Mouse (Mus musculus) intestine, postnatal 0 days (tissue): ENCODE results near the gene Nrp1. TPM values are rescaled to one million over a fixed set of nuclear protein-coding genes. Genes with fewer than 3 reads are reported as not detected.

Source experiments
- ATAC-seq: fragments of 200-750 bp; cut with Nextera tagmentation; 2 replicates; pipeline ENCODE4 v1.8.0; 2017; ENCODE audit warnings: mild to moderate bottlenecking, moderate TSS enrichment, moderate library complexity
- H3K27ac ChIP-seq: fragments of 300-500 bp; sonication (generic); 2 replicates; pipeline ENCODE4 v1.5.1; 2014; ENCODE audit warnings: mild to moderate bottlenecking, low read depth, low read length, moderate library complexity
- H3K27me3 ChIP-seq: fragments of 300-500 bp; sonication (generic); replicated peaks from 2 replicates; pipeline ENCODE4 v1.6.1; 2014; ENCODE audit warnings: low read length, mixed read lengths; ENCODE audit not compliant: control insufficient read depth, insufficient read depth
- H3K36me3 ChIP-seq: fragments of 300-500 bp; sonication (generic); 2 replicates; pipeline ENCODE4 v1.6.1; 2014; ENCODE audit warnings: mild to moderate bottlenecking, moderate library complexity; ENCODE audit not compliant: control insufficient read depth, insufficient read depth
- H3K4me1 ChIP-seq: fragments of 300-500 bp; sonication (generic); replicated peaks from 2 replicates; pipeline ENCODE4 v1.6.1; 2014; ENCODE audit warnings: antibody characterized with exemption, low read length, mixed read lengths; ENCODE audit not compliant: control insufficient read depth, insufficient read depth
- H3K4me2 ChIP-seq: fragments of 300-500 bp; sonication (generic); replicated peaks from 2 replicates; pipeline ENCODE4 v1.6.1; 2014; ENCODE audit warnings: low read depth, mild to moderate bottlenecking, moderate library complexity
- H3K4me3 ChIP-seq: fragments of 300-500 bp; sonication (generic); 2 replicates; pipeline ENCODE4 v1.5.1; 2014; ENCODE audit warnings: low read depth, low read length
- H3K9ac ChIP-seq: fragments of 300-500 bp; sonication (generic); 2 replicates; pipeline ENCODE4 v1.6.1; 2014; ENCODE audit warnings: mild to moderate bottlenecking, low read depth, low read length
- H3K9me3 ChIP-seq: fragments of 300-500 bp; sonication (generic); 2 replicates; pipeline ENCODE4 v1.6.1; 2016; ENCODE audit warnings: mixed run types; ENCODE audit not compliant: control insufficient read depth
- CTCF ChIP-seq: sonication (generic); IDR thresholded peaks from 2 replicates; pipeline ENCODE4 v1.5.1; 2016; ENCODE audit warnings: low read depth, mild to moderate bottlenecking, control low read depth, antibody characterized with exemption, moderate library complexity
- WGBS: fragments of 180-500 bp; shearing (Covaris S2); extraction: QIAGEN DNeasy Blood & Tissue Kit; methylation state at CpG from one replicate; pipeline ENCODE4 v1.1.7; 2014; 5-methylcytosine and 5-hydroxymethylcytosine counted together
- polyA plus RNA-seq: library from polyadenylated mRNA; unstranded; fragments of >200 nt; fragmentation: Nextera tagmentation; extraction: Ambion mirVana; gene quantifications from 2 replicates; pipeline ENCODE4 v1.2.1, GENCODE M21; 2015

Gene Nrp1
- polyA plus RNA-seq, 1 experiment from 2014 or later: 15.7 TPM

DNA sequence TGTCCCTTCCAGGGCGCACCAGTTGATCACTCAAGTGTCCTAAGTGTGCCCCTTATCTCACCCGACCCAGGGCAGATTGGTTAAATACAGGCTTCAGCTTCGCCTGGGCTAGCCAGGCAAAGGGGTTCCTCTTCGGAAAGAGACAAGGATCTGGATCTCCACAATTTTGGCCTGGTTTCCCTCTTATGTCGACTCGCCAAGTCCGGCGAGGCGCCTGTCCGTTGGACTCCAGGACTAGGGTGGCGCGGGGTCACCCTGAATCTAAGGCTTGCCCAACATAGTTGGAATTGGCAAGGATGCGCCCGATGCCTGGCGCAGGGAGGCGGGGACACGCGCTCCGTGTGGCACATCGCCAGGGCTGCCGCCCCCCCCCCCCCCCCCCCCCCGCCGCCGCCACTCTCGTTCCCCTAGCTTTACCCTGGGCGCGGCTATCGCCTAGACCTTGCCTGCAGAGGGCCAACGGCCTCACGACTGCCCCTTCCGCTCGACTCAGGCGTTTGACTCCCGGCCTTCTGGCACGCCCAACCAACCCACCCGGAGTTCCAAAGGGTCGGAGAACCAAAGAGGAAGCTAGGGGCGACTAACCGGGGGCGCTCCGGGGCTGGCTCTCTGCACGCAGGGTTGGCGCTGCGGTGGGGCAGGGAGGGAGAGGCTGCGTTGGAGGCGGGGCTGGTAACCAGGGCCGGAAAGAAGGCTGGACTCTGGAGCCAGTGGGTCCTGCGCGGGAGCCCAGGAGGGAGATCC, 1.4 kb upstream of the Nrp1 start:
- H3K4me3 ChIP-seq: peak overlapping the region; percentile 64
- peak; percentile 71 for ATAC-seq
- H3K36me3 ChIP-seq: no peaks in the 10 kb centered on the region
- no peaks in the 10 kb centered on the region for H3K9me3 ChIP-seq
- no peaks in the 10 kb centered on the region for H3K4me1 ChIP-seq
- peak overlapping the region; percentile 54 for H3K27ac ChIP-seq
- peak overlapping the region; percentile 50 for H3K9ac ChIP-seq
- H3K4me2 ChIP-seq: peak overlapping the region; percentile 95
- 5% methylated on average over 45 of the region's 49 CpGs for WGBS
- peak; percentile 63 for TF ChIP-seq CTCF
- 0 out of 2 replicates have a peak, but pooled peaks cover 5% of the 10 kb centered on the region for H3K27me3 ChIP-seq

DNA sequence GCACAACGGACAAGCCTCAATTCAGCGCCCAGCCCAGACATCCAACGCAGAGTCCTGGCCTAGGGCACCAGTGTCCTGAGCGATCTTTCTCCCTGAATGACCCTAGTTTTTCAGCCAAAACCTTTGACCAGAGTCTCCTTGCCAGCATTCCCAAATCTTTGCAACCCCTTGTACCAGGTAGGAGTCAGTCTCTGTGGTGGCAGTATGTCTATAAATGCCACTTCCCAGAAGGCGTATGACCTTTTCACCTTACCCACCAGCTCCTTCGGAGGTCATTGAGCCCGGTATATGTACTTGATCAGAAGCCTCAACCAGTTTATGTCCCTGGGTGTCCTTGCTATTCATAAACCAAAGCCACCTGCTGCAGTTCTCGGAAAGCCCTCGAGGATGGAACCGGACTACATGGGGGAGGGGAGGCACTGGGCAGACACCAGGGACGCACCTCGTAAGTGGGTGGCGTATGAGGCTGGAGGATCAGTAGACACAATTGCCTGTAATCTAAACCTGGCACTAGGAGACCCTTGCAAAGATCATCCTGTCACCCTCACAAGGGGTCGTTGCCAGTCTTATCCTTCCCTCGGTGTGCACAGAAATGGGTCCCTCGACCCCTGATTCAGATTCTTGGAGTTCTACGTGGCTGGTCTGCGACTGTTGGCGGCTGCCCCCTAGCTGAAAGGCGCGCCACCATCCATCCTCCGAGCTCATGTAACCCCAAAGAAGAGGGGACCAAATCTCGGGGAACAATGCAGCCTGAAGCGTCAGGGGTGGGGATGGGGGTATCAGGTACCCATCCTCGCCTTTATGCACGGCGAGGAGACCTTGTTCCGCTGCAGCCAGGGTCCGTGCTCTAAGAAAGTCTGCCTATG, 631 bp upstream of the Nrp1 start:
- TF ChIP-seq CTCF: peak; percentile 84
- WGBS: under 1% methylated on average over 29 of the region's 29 CpGs
- no peaks in the 10 kb centered on the region for H3K4me1 ChIP-seq
- no peaks in the 10 kb centered on the region for H3K36me3 ChIP-seq
- ATAC-seq: 0 out of 2 replicates have a peak, but pooled peaks have one; percentile 20
- H3K27ac ChIP-seq: peak overlapping the region; percentile 54
- H3K4me2 ChIP-seq: peak overlapping the region; percentile 95
- peak overlapping the region; percentile 50 for H3K9ac ChIP-seq
- 0 out of 2 replicates have a peak, but pooled peaks cover 5% of the 10 kb centered on the region for H3K27me3 ChIP-seq
- no peaks in the 10 kb centered on the region for H3K9me3 ChIP-seq
- peak overlapping the region; percentile 64 for H3K4me3 ChIP-seq

DNA sequence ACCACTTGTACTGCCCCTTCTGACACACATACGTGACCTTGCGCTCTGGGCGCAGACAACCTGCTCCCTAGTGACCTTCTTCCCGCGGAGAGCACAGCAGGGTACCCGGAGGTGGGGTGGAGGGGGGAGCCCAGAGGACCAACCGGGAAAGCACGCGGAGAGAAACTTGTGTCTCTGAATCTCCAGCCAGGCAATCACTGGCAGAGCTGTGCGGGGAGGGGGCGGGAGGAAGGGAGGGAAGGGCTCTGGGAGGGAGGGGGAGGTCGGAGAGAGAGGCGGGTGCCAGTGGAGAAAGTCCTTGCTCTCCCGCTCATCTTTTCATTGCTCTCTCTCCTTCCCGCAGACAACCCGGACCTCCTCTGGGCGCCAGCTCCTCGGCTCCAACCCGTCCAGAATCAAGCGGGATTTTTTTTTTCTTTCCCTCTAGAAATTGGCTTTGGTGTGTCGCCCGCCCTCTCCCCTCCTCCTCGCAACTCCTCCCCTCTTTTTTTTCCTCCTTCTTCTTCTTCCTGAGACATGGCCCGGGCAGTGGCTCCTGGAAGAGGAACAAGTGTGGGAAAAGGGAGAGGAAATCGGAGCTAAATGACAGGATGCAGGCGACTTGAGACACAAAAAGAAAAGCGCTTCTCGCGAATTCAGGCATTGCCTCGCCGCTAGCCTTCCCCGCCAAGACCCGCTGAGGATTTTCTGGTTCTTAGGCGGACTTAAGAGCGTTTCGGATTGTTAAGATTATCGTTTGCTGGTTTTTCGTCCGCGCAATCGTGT, 534 bp downstream of the Nrp1 start:
- Histone ChIP-seq H3K36me3 (no peaks in the 10 kb centered on the region), H3K4me3 (peak overlapping the region; percentile 64), H3K4me1 (no peaks in the 10 kb centered on the region), H3K4me2 (peak overlapping the region; percentile 95), H3K9ac (peak overlapping the region; percentile 43), H3K27me3 (0 out of 2 replicates have a peak, but pooled peaks cover 5% of the 10 kb centered on the region), H3K27ac (peak overlapping the region; percentile 76; the same call in 1 of the 2 replicates), H3K9me3 (no peaks in the 10 kb centered on the region)
- peak; percentile 12; the same call in 1 of the 2 replicates for ATAC-seq
- WGBS: under 1% methylated on average over 40 of the region's 41 CpGs
- no peak for TF ChIP-seq CTCF

DNA sequence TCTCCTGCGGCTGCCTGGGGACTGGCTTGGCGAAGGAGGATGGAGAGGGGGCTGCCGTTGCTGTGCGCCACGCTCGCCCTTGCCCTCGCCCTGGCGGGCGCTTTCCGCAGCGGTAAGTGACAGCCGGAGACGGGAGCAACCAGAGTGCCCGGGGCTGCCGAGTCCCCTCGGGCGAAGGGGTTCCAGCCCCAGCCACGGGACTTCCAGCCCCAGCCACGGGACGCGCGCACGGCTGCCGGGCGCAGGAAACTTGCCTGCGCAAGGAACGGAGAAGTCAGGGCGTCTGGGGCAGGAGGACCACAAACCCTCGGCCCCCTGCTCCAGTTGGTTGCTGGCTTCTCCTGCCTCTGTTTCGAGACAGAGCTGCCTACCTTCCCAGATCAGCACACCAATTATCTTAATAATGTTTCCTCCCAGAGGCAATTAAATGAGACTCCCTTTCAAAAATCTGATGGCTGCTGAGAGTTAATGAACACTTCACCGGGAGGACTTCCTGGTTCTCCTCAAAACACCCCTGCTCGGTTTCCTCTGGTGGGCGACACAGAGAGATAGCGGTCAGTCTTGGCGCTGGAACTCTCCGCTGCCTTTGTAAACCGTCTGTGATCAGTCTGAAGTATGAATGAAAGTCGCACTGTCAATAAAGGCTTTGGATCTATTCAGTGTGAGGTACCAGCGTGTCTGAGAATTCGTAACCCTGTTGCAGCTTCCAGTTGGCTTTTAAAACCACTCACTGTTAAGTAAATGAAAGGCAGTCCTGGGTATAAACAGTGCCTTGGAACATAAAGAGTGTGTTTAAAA, 1.3 kb downstream of the Nrp1 start:
- Histone ChIP-seq H3K36me3 (no peaks in the 10 kb centered on the region), H3K4me3 (peak overlapping the region; percentile 64), H3K9ac (peak overlapping the region; percentile 43), H3K4me2 (peak overlapping the region; percentile 95), H3K4me1 (no peaks in the 10 kb centered on the region), H3K9me3 (no peaks in the 10 kb centered on the region), H3K27ac (peak overlapping the region; percentile 76), H3K27me3 (0 out of 2 replicates have a peak, but pooled peaks cover 5% of the 10 kb centered on the region)
- no peak for TF ChIP-seq CTCF
- no peak for ATAC-seq
- under 1% methylated on average over 40 of the region's 40 CpGs for WGBS

DNA sequence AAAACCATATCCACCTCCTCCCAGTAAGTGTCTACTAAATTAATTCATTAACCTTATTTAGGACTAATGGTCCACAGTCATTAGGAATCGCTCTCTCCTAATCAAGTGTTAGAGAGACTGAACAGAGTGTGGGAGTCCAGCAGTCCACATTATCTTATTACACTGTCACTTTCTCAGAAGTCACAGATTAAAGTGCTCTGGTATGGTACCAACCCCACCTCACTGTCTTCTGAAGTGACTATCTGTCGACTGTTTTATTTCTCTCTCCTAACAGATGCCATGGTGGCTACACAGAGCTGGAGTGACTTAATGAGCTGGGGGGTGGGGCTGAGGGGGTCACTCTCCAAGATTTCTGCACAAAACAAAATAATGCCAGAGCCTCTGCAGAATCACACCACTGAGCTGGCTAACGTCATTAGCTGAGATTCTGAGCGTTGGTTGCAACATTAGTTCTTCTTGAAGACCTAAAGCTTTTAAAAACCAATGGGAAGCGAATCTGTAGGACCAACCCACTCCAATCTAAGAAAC, 3.0 kb downstream of the Nrp1 start:
- 0 out of 2 replicates have a peak, but pooled peaks cover 5% of the 10 kb centered on the region for H3K27me3 ChIP-seq
- ATAC-seq: no peak
- no peaks in the 10 kb centered on the region for H3K4me1 ChIP-seq
- H3K4me2 ChIP-seq: peak overlapping the region; percentile 95
- no peak overlapping the region for H3K27ac ChIP-seq
- no peaks in the 10 kb centered on the region for H3K9me3 ChIP-seq
- 55% methylated on average over 5 of the region's 5 CpGs for WGBS
- TF ChIP-seq CTCF: no peak
- no peak overlapping the region for H3K9ac ChIP-seq
- no peaks in the 10 kb centered on the region for H3K36me3 ChIP-seq
- H3K4me3 ChIP-seq: peak overlapping the region; percentile 64
